Mouse (Mus musculus): ENCODE data around the gene Mogat1. TPM values are rescaled to one million over a fixed set of nuclear protein-coding genes. Genes with fewer than 3 reads are reported as not detected.

Gene Mogat1
- total RNA-seq, 2 experiments from 2014 or later, result not detected

Other genes with a start within 250 kb of the Mogat1 start
- 1 to 10 TPM; 8.8 to 9.7 TPM for gene Sgpp2, start 200.6 kb upstream of the Mogat1 start, total RNA-seq (2021)
- gene Farsb, start 22.1 kb upstream of the Mogat1 start, total RNA-seq (2021), result 10 to 100 TPM; 56.3 to 63.0 TPM
- under 1 TPM; 0.45 to 0.49 TPM for gene BC035947, start 1.2 kb downstream of the Mogat1 start, total RNA-seq (2021)
- gene Acsl3, start 146.8 kb downstream of the Mogat1 start, total RNA-seq (2021), result 100 to 1,000 TPM; 159 to 167 TPM
- gene Utp14b, start 147.0 kb downstream of the Mogat1 start, total RNA-seq (2021), result 10 to 100 TPM; 12.5 to 17.3 TPM